Mouse (Mus musculus): ENCODE data around the gene Dgcr8. TPM values are rescaled to one million over a fixed set of nuclear protein-coding genes. Genes with fewer than 3 reads are reported as not detected.

The Dgcr8 gene
- total RNA-seq, 1 experiment from 2014 or later = 84.9 TPM

- ATAC-seq (replicated peaks in 1 of 2; ENCODE audit: insufficient read depth in 1 of 2, low FRiP score in 2 of 2, low TSS enrichment in 1 of 2, low read depth in 1 of 2, poor library complexity in 2 of 2, severe bottlenecking in 2 of 2) = no peak
Observed at GRCm38 (mm10) chr16:18253866-18254265, 35.2 kb downstream of the Dgcr8 start.

- ATAC-seq (replicated peaks in 1 of 2; ENCODE audit: insufficient read depth in 1 of 2, low FRiP score in 2 of 2, low TSS enrichment in 1 of 2, low read depth in 1 of 2, poor library complexity in 2 of 2, severe bottlenecking in 2 of 2) = no peak
Observed at GRCm38 (mm10) chr16:18252736-18253135, 36.3 kb downstream of the Dgcr8 start.

GRCm38 (mm10) chr16:18250828-18251790, 37.9 kb downstream of the Dgcr8 start:
- ATAC-seq (replicated peaks in 1 of 2; ENCODE audit: insufficient read depth in 1 of 2, low FRiP score in 2 of 2, low TSS enrichment in 1 of 2, low read depth in 1 of 2, poor library complexity in 2 of 2, severe bottlenecking in 2 of 2) = no peak

- no peak for ATAC-seq (replicated peaks in 1 of 2; ENCODE audit: insufficient read depth in 1 of 2, low FRiP score in 2 of 2, low TSS enrichment in 1 of 2, low read depth in 1 of 2, poor library complexity in 2 of 2, severe bottlenecking in 2 of 2)
Observed at GRCm38 (mm10) chr16:18250231-18250630, 38.8 kb downstream of the Dgcr8 start.

GRCm38 (mm10) chr16:18249364-18249967, 39.6 kb downstream of the Dgcr8 start:
- ATAC-seq (replicated peaks in 1 of 2; ENCODE audit: insufficient read depth in 1 of 2, low FRiP score in 2 of 2, low TSS enrichment in 1 of 2, low read depth in 1 of 2, poor library complexity in 2 of 2, severe bottlenecking in 2 of 2) = peak; percentile 75 to 76

GRCm38 (mm10) chr16:18248433-18249363, 40.3 kb downstream of the Dgcr8 start, which contains the start of the genes Trmt2a and Ranbp1:
TSS of gene Trmt2a (plus strand) at chr16:18248679.
TSS of gene Ranbp1 (minus strand) at chr16:18248732.
- peak; percentile 84 to 87 for ATAC-seq (replicated peaks in 1 of 2; ENCODE audit: insufficient read depth in 1 of 2, low FRiP score in 2 of 2, low TSS enrichment in 1 of 2, low read depth in 1 of 2, poor library complexity in 2 of 2, severe bottlenecking in 2 of 2)

GRCm38 (mm10) chr16:18247521-18248399, 41.3 kb downstream of the Dgcr8 start:
- ATAC-seq (replicated peaks in 1 of 2; ENCODE audit: insufficient read depth in 1 of 2, low FRiP score in 2 of 2, low TSS enrichment in 1 of 2, low read depth in 1 of 2, poor library complexity in 2 of 2, severe bottlenecking in 2 of 2) = no peak

- no peak for ATAC-seq (replicated peaks in 1 of 2; ENCODE audit: insufficient read depth in 1 of 2, low FRiP score in 2 of 2, low TSS enrichment in 1 of 2, low read depth in 1 of 2, poor library complexity in 2 of 2, severe bottlenecking in 2 of 2)
Observed at GRCm38 (mm10) chr16:18241581-18241980, 47.5 kb downstream of the Dgcr8 start.

GRCm38 (mm10) chr16:18236676-18237501, 52.2 kb downstream of the Dgcr8 start:
- no peak for ATAC-seq (replicated peaks in 1 of 2; ENCODE audit: insufficient read depth in 1 of 2, low FRiP score in 2 of 2, low TSS enrichment in 1 of 2, low read depth in 1 of 2, poor library complexity in 2 of 2, severe bottlenecking in 2 of 2)

GRCm38 (mm10) chr16:18235389-18236065, 53.5 kb downstream of the Dgcr8 start:
- ATAC-seq (replicated peaks in 1 of 2; ENCODE audit: insufficient read depth in 1 of 2, low FRiP score in 2 of 2, low TSS enrichment in 1 of 2, low read depth in 1 of 2, poor library complexity in 2 of 2, severe bottlenecking in 2 of 2) = peak; percentile 17 to 30

GRCm38 (mm10) chr16:18234671-18235388, 54.2 kb downstream of the Dgcr8 start, which contains the start of gene Zdhhc8:
TSS of gene Zdhhc8 (minus strand) at chr16:18235136.
- ATAC-seq (replicated peaks in 1 of 2; ENCODE audit: insufficient read depth in 1 of 2, low FRiP score in 2 of 2, low TSS enrichment in 1 of 2, low read depth in 1 of 2, poor library complexity in 2 of 2, severe bottlenecking in 2 of 2) = peak; percentile 33 to 42

- no peak for ATAC-seq (replicated peaks in 1 of 2; ENCODE audit: insufficient read depth in 1 of 2, low FRiP score in 2 of 2, low TSS enrichment in 1 of 2, low read depth in 1 of 2, poor library complexity in 2 of 2, severe bottlenecking in 2 of 2)
Observed at GRCm38 (mm10) chr16:18233919-18234670, 55.0 kb downstream of the Dgcr8 start.

- ATAC-seq (replicated peaks in 1 of 2; ENCODE audit: insufficient read depth in 1 of 2, low FRiP score in 2 of 2, low TSS enrichment in 1 of 2, low read depth in 1 of 2, poor library complexity in 2 of 2, severe bottlenecking in 2 of 2) = peak in 1 of 2 experiments; percentile 47; a peak in 1 of 4 replicates
Observed at GRCm38 (mm10) chr16:18233451-18233850, 55.6 kb downstream of the Dgcr8 start.

- ATAC-seq (replicated peaks in 1 of 2; ENCODE audit: insufficient read depth in 1 of 2, low FRiP score in 2 of 2, low TSS enrichment in 1 of 2, low read depth in 1 of 2, poor library complexity in 2 of 2, severe bottlenecking in 2 of 2) = no peak
Observed at GRCm38 (mm10) chr16:18231451-18231850, 57.6 kb downstream of the Dgcr8 start.

Data from hematopoietic stem cell, adult 5-6 weeks (primary cell).